Mouse (Mus musculus) 3T3-L1 (cell line): Measurements from ENCODE around the gene Fam20a.
A peak's percentile ranks its signal among the peaks of the same experiment; 100 is the strongest.

Source experiments
- DNase-seq: peaks from one replicate; pipeline ENCODE4 v3.0.0-alpha.2; 2015; ENCODE audit warnings: low read depth, low spot score

Fam20a gene

GRCm38 (mm10) chr11:109721781-109722446 is at the start of gene Fam20a:
TSS of gene Fam20a (minus strand) at chr11:109722279.
- DNase-seq, result peak; percentile 79

- no peak for DNase-seq
These were observed 49.3 kb upstream of the Fam20a start for GRCm38 (mm10) chr11:109771381-109771780.

GRCm38 (mm10) chr11:109770185-109770584 is 48.1 kb upstream of the Fam20a start:
- DNase-seq, result no peak

- peak; percentile 6 for DNase-seq
These were observed 47.0 kb upstream of the Fam20a start for GRCm38 (mm10) chr11:109769091-109769490.

GRCm38 (mm10) chr11:109760063-109760462 is 38.0 kb upstream of the Fam20a start:
- no peak for DNase-seq

GRCm38 (mm10) chr11:109758616-109759215 is 36.6 kb upstream of the Fam20a start:
- no peak for DNase-seq

GRCm38 (mm10) chr11:109754105-109754602 is 32.1 kb upstream of the Fam20a start:
- DNase-seq, result no peak

GRCm38 (mm10) chr11:109751636-109752603 is 29.8 kb upstream of the Fam20a start:
- DNase-seq, result no peak

- no peak for DNase-seq
These were observed 23.1 kb upstream of the Fam20a start for GRCm38 (mm10) chr11:109745210-109745609.

GRCm38 (mm10) chr11:109737967-109738366 is 15.9 kb upstream of the Fam20a start:
- peak; percentile 11 for DNase-seq

GRCm38 (mm10) chr11:109736406-109736805 is 14.3 kb upstream of the Fam20a start:
- peak; percentile 74 for DNase-seq

GRCm38 (mm10) chr11:109734341-109734740 is 12.3 kb upstream of the Fam20a start:
- DNase-seq, result peak; percentile 42

- DNase-seq, result no peak
These were observed 10.8 kb upstream of the Fam20a start for GRCm38 (mm10) chr11:109732726-109733438.

- DNase-seq, result no peak
These were observed 6.3 kb upstream of the Fam20a start for GRCm38 (mm10) chr11:109728371-109728770.

GRCm38 (mm10) chr11:109722711-109723110 is 632 bp upstream of the Fam20a start:
- DNase-seq, result peak; percentile 37

- DNase-seq, result peak; percentile 67
These were observed 729 bp downstream of the Fam20a start for GRCm38 (mm10) chr11:109721320-109721780.

- peak; percentile 75 for DNase-seq
These were observed 1.2 kb downstream of the Fam20a start for GRCm38 (mm10) chr11:109720809-109721319.

- no peak for DNase-seq
These were observed 2.7 kb downstream of the Fam20a start for GRCm38 (mm10) chr11:109719399-109719798.

GRCm38 (mm10) chr11:109717966-109718895 is 3.8 kb downstream of the Fam20a start:
- peak; percentile 19 for DNase-seq

- no peak for DNase-seq
These were observed 4.6 kb downstream of the Fam20a start for GRCm38 (mm10) chr11:109717448-109717847.
